Mouse (Mus musculus): ENCODE data around the gene Tdrd5.

- TF ChIP-seq CTCF (conservative IDR thresholded peaks at IDR 0.05; ENCODE audit: low read length), result no peak
- no peak for TF ChIP-seq NANOG (IDR thresholded peaks at IDR 0.05; ENCODE audit: borderline replicate concordance, low read length)
These were observed 84.9 kb downstream of the Tdrd5 start for GRCm38 (mm10) chr1:156218573-156218972.

All from E14TG2a.4 (cell line).